Mouse (Mus musculus) c-Kit-positive CD71-negative TER-119-negative erythroid progenitor cells, embryonic 14.5 days (primary cell): ENCODE results near the gene Hnrnpa1.

Experiments
- DNase-seq: peaks from one replicate; pipeline ENCODE4 v3.0.0-alpha.2; 2013; ENCODE audit warnings: low read depth

The Hnrnpa1 gene

DNA sequence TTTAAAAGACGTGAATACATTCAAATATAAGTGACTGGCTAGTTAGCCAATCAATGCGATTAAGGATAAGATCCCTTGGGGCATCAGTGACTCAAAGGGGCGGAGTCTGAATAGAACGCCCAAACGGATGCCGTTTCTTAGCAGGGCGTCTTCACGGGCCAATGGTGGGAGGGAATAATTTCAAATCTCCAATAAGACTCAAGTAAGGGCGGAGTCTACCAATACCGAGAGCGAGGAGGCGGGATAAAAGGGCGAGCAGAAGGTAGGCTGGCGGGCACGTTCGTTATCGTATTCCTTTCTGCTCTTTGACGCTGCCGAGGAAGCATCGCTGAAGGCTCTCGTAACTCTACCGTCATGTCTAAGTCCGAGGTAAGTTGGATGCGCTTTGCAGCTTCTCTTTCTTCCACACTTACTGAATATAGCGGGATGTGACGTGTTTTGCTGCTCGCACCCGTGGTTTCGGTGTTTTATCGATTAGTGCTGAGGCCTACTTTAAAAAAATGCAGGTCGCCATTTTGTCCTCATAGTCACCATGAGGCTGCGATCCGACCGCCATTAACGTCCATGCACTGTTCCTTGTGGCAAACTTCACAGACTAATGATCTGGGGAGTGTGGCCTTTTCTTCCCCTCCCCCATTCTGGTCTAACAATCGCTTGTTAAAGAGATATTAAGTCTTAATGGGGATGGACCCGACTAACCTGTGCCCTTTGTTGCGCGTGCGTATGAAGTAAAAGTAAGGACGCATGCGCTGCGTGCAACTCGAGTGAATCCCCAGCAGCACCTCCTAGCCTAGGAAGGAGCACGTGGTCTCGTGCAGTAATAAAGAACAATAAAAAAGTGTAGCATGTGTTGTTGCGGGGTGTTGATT is at the start of gene Hnrnpa1:
TSS of gene Hnrnpa1 (plus strand) at position 273 of the 869 bp plus-strand sequence.
- peak; percentile 96 for DNase-seq

DNA sequence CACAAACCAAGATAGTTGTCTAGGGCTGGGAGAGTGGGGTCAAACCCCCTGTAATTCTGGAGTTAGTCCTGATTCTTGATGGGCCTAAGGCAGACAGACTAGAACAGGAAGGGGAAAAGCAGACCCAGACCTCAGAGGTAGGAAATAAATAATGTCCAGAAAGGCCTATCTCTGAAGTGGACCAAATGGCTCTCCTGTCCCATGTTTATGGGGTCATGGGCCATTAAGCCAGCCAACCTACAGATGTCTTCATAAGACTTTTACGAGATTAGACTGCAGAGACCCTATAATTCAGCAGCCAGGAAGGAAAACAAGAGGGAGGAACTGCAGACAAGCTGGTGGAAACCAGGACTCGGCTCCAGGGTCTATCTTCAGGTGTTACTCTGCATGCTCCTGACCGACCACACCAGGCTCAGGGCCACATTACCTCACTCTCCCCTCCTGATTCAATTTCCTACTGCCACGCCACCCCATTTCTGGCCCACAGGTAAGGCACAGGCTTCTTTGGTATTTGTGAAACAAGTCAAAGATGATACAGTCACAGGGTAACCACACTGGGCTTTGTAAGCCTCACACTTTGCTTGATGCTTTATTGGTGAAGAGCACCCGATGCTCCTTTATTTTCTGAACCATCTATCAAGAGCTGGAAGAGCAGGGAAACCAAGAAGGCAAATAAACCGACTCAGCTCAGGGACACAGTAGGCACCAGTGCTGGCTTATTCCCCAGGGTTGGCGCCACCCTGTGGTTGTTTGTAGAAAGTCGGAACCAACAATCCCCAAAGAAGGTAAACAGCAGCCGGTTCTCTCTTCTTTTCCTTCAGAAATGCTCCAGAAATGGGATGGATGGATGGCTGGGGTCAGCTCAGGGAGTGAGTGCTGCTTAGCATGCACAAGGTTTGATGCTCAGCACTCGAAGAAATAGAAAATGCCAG is 49.4 kb upstream of the Hnrnpa1 start:
- DNase-seq: no peak

GRCm38 (mm10) chr15:103193606-103194005 is 46.6 kb upstream of the Hnrnpa1 start:
- DNase-seq: no peak

- DNase-seq: no peak
Observed at GRCm38 (mm10) chr15:103196835-103197234, 43.4 kb upstream of the Hnrnpa1 start.

DNA sequence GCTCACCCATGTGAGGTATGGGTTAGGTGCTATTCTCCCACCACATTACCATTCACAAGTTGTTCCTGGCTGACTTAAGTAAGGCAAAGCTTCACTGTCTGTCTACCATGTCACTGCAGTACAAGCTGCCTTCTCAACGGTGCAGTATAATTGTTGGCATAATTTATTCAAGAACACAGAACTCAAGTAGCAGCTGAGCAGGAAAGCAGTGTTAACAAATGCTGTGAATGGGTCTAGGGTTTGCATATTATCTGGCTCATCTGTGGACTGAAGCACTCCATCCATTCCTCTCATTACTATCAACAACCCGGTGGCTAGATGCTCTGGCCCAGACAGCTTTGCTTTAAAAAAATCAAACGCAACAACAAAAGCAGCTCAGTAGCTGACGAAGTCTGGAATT is 42.4 kb upstream of the Hnrnpa1 start:
- DNase-seq: no peak

DNA sequence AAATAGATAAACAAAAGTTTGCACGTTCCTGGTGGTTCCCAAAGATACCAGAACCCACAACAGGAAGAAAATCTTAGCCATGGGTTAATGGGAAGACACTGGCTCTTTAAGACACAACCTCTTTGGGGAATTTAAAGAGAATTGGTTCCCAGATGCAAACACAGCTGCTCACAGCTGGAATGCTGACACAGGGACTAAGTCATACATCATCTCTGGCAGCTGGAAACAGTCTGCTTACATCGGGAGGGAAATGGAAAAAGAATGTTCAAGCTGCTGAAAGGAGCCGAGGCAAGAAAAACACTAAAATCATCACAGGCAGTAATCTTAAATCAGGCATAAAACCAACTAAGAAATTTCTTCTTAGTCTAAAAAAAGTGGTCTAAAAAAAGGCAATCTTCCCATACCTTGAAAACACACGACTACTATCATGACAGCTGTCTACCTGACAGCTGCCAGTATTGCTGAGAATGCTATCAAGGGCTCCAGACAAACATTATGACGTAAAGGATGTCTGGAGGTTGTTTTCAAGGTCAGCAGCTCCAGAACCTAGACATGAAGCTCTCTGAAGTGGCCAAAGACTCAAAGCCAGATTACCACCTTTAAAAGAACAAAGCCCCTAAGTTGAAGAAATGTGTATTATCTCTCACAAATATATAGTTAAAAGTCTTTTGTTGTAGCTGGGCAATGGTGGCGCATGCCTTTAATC is 38.0 kb upstream of the Hnrnpa1 start:
- DNase-seq: no peak

- DNase-seq: no peak
Observed at GRCm38 (mm10) chr15:103205156-103205555, 35.1 kb upstream of the Hnrnpa1 start.

DNA sequence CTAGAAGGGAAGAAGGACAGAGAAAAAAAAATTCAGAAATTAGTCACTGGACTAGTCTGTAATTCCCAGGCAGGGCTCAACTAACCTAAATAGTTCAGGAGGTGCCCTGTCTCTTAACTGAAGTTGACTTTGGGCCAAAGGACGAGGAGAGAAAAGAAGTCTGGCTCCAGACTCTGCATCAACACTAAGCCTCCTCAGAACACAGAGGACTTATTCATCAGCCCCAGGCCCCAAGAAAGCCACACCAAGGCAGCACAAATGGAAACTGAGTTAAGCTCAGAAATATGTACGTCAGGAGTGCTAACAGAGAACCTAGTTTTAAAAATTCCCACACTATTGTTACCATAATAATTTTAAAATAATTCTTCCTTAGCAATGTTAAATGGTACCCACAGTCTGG is 26.1 kb upstream of the Hnrnpa1 start:
- DNase-seq: no peak

DNA sequence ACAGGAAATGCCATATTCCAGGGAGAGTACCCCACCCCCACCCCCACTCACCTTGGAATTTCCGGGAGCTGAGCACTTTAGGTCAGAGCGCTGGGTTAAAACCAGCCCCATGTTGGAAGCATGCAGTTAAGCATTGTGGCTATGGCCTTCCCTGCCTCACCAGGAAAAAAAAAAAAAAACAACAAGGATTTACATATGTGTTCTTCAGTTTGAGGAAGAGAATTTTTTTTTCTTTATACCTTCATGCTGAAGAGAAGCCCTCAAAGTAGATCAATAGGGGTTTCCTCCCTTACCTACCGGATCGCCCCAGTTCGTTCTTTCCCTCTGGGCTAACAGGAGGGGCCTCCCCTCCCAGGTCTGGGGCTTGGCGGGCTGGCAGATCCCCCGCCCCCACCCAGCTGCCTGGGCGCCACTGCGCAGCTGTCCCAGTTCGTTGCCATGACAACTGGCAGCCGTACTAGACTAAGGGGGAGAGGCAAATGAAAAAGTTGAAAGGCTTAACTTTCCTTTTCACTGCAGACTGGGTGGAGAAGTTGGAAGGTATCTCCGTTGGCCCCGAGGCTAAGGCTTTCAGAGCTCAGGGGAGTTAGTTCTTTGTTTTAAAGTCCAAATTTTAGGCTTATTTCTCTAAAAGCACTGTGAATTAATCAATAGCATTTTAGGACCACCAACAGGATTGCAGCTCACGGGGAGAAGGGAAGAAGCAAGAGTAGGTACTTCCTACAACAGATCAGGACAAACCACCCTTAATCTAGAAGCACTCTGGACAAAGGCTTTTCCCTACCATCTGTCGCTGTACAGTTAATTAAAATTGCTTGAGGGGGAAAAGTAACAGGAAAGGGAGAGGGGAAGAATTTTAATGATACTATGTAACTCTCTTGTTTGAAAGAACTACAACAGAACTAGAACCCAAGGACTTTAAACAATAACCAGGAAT is 25.0 kb upstream of the Hnrnpa1 start:
- peak; percentile 77 for DNase-seq

DNA sequence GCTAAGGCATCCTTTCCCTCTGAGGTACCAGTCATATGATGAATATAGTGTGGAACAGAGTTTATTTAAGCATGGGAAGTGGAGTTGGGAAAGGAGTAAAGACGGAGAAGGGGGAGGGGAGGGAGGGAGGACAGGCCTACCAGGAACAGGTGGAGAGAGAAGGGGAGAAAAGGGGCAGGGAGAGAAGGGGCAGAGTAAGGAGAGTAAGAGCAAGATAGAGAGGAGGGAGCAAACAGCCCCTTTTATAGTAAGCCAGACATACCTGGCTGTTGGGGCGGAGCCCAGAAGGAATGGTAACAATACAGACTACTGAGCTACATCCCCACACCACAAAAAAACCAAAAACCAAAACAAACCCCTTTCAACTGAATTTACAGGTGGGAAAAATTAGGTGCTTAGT is 24.2 kb upstream of the Hnrnpa1 start:
- DNase-seq: no peak

DNA sequence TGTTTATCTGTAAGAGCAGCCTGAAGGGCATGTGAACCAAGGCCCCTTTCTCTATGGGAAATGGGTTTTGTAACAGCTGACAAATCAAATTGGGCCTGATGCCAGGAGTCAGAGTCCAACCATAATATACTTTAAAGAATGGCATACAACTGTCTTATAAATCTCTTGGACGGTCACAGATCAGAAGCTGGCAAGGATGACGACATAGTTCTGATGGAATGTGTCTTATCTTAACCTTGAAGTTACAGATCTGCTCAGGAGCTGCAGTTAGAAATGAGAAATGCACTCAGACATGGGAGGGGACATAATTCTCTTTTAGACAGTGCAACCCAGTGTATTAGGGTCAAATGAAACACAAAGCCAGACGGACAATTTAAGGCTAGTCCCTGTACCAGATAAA is 19.4 kb upstream of the Hnrnpa1 start:
- no peak for DNase-seq

- DNase-seq: no peak
Observed at GRCm38 (mm10) chr15:103221386-103221785, 18.8 kb upstream of the Hnrnpa1 start.

DNA sequence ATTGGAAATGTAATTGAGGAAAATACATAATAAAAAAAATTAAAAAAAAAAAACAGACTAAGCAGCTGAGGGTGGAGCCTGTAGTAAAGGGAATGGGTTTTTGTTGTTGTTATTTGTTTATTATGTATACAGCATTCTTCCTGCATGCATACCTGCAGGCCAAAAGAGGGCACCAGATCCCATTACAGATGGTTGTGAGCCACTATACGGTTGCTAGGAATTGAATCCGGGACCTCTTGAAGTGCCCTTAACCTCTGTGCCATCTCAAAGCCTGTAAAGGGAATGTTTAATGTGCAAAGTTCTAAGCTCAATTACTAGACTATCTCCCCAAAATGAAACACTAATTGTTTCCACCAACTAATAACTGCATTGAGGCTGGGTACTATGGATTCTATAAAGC is 16.1 kb upstream of the Hnrnpa1 start:
- no peak for DNase-seq

- DNase-seq: no peak
Observed at GRCm38 (mm10) chr15:103227022-103227421, 13.2 kb upstream of the Hnrnpa1 start.

DNA sequence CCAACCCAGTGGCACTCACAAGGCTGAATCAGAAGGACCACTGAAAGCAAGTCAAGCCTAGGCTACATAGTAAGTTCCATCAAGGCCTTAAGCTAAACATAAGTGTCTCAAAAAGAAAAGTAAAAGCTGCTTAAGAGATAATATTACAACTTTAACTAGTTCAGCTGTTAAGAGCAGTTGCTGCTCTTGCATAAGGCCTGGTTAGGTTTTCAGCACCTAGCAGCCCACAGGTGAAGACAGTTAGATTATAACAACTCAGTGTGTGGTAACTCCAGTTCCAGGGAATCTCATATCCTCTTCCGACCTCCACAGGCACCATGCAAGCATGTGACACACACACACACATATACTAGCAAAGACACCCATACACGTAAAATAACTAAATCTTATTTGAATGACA is 12.7 kb upstream of the Hnrnpa1 start:
- no peak for DNase-seq

- DNase-seq: no peak
Observed at GRCm38 (mm10) chr15:103228904-103229303, 11.3 kb upstream of the Hnrnpa1 start.

GRCm38 (mm10) chr15:103233119-103233518 is 7.1 kb upstream of the Hnrnpa1 start:
- DNase-seq: no peak

- no peak for DNase-seq
Observed at GRCm38 (mm10) chr15:103237295-103237694, 2.9 kb upstream of the Hnrnpa1 start.

DNA sequence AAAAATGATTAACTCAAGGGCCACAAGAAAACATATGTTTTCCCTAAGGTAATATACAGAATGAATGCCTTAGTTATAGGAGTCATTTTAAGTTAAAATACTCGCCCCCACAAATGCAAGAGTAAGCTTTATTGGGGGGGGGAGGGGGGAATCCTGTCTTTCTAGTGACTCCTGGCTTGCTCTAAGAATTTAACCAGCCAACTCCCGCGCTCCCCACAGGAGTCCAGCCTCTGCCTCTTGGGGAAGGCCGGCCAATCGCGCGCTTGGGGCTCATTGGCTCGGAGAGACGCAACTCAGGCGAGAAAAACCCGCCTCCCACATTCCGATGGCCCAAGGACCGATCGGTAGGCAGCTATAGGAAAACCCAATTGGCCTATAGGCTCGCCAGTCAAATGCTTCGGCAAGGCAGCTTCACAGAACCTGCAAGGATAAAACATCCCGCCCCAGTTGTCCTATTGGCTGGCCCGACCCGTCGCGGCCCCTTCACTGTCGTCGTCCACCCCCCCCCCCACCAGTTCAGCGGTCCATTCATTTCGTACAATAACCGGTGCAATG is 1.0 kb upstream of the Hnrnpa1 start:
- DNase-seq: peak; percentile 94

GRCm38 (mm10) chr15:103239685-103240159 is 510 bp upstream of the Hnrnpa1 start, which contains the start of gene Cbx5:
Gene Cbx5 (minus strand): TSS chr15:103239816.
- peak; percentile 92 for DNase-seq
